ENCODE assay signal across 8 mouse cellular contexts in genomic region chr7:25247498-25247897, GRCm38 (mm10). TPM values are rescaled to one million over a fixed set of nuclear protein-coding genes. Genes with fewer than 3 reads are reported as not detected.
A peak's percentile ranks its signal among the peaks of the same experiment; 100 is the strongest.
DNase-seq lines count a peak whose midpoint lies in the region; ATAC-seq and TF ChIP-seq lines count a peak whose summit lies in the region.

No protein-coding gene starts in this region.

- no peaks in the 10 kb centered on the region for H3K9me3 ChIP-seq in kidney, postnatal 0 days (replicated peaks; ENCODE audit: low read length)
- no peaks in the 10 kb centered on the region for H3K9me3 ChIP-seq in intestine, embryonic 14.5 days (ENCODE audit: control insufficient read depth, low read length)

- H3K27ac ChIP-seq in kidney, postnatal 0 days: peak overlapping the region; percentile 96
- H3K27ac ChIP-seq in embryonic fibroblast, embryonic 13.5 days (ENCODE audit: insufficient read depth, low read length): peak overlapping the region; percentile 37
- H3K27ac ChIP-seq in intestine, embryonic 14.5 days (ENCODE audit: low read depth): peak overlapping the region; percentile 97

- TF ChIP-seq POLR2A in embryonic fibroblast, embryonic 13.5 days (IDR thresholded peaks at IDR 0.05; ENCODE audit: low read depth, low read length): no peak
- TF ChIP-seq POLR2A in myocyte (IDR thresholded peaks at IDR 0.05; ENCODE audit: insufficient read length, low read depth): no peak

- H3K4me3 ChIP-seq in kidney, postnatal 0 days (replicated peaks; ENCODE audit: low read depth, low read length): peak overlapping the region; percentile 97
- H3K4me3 ChIP-seq in embryonic fibroblast, embryonic 13.5 days (ENCODE audit: insufficient read depth, low read length): peak overlapping the region; percentile 79
- H3K4me3 ChIP-seq in intestine, embryonic 14.5 days (ENCODE audit: low read depth, low read length): peak overlapping the region; percentile 97
- peak overlapping the region; percentile 84 for H3K4me3 ChIP-seq in myocyte

- H3ac ChIP-seq in myocyte (ENCODE audit: control insufficient read depth, insufficient read length): peak overlapping the region; percentile 27

- H3K4me1 ChIP-seq in kidney, postnatal 0 days (replicated peaks; ENCODE audit: insufficient read depth, low read length): peaks cover 36% of the 10 kb centered on the region
- peaks cover 9% of the 10 kb centered on the region; the same call in 1 of the 2 replicates for H3K4me1 ChIP-seq in embryonic fibroblast, embryonic 13.5 days (ENCODE audit: control insufficient read depth, insufficient read depth, low read length)
- H3K4me1 ChIP-seq in intestine, embryonic 14.5 days (replicated peaks; ENCODE audit: control insufficient read depth, insufficient read depth, low read length): peaks cover 36% of the 10 kb centered on the region

- H3K4me2 ChIP-seq in kidney, postnatal 0 days (ENCODE audit: low read length): peak overlapping the region; percentile 81
- peak overlapping the region; percentile 98 for H3K4me2 ChIP-seq in intestine, embryonic 14.5 days (ENCODE audit: low read length)
- H3K4me2 ChIP-seq in myocyte (ENCODE audit: low read depth): peak overlapping the region; percentile 99

- ATAC-seq in kidney, postnatal 0 days (replicated peaks; ENCODE audit: low FRiP score, low read depth): no peak
- ATAC-seq in intestine, embryonic 14.5 days (replicated peaks; ENCODE audit: low FRiP score, low TSS enrichment, low read depth): no peak
- ATAC-seq in erythroid progenitor cell, adult 5-6 weeks (replicated peaks; ENCODE audit: low FRiP score, poor library complexity, severe bottlenecking): no peak
- ATAC-seq in monocyte, adult 5-6 weeks (replicated peaks; ENCODE audit: insufficient number of reproducible peaks, low FRiP score, low TSS enrichment, poor library complexity, severe bottlenecking): no peak

- H3K36me3 ChIP-seq in kidney, postnatal 0 days (ENCODE audit: insufficient read depth, low read length): peaks cover 24% of the 10 kb centered on the region
- H3K36me3 ChIP-seq in intestine, embryonic 14.5 days (ENCODE audit: control insufficient read depth, insufficient read depth, low read length): peaks cover 38% of the 10 kb centered on the region
- no peaks in the 10 kb centered on the region for H3K36me3 ChIP-seq in myocyte (ENCODE audit: control insufficient read depth, insufficient read depth)

- peak overlapping the region; percentile 97 for H3K9ac ChIP-seq in kidney, postnatal 0 days (ENCODE audit: low read depth, low read length)
- peak overlapping the region; percentile 97 for H3K9ac ChIP-seq in intestine, embryonic 14.5 days (ENCODE audit: low read length)

- no peak for DNase-seq in kidney, postnatal 0 days (ENCODE audit: low spot score)
- no peak for DNase-seq in kidney, adult 9 months
- no peak for DNase-seq in intestine, embryonic 14.5 days (ENCODE audit: low spot score)
- no peak for DNase-seq in spleen, postnatal 10 days (ENCODE audit: low spot score in 2 of 2)

- 7% methylated on average over 3 of the region's 3 CpGs for WGBS in kidney, postnatal 0 days
- WGBS in intestine, embryonic 14.5 days: 16% methylated on average over 3 of the region's 3 CpGs

- no peak for TF ChIP-seq CTCF in kidney, postnatal 0 days (IDR thresholded peaks at IDR 0.05; ENCODE audit: low read depth)
- no peak for TF ChIP-seq CTCF in embryonic fibroblast, embryonic 13.5 days (IDR thresholded peaks at IDR 0.05; ENCODE audit: borderline replicate concordance, insufficient read depth, low read length)

- H3K27me3 ChIP-seq in kidney, postnatal 0 days (ENCODE audit: insufficient read depth, low read length): no peaks in the 10 kb centered on the region
- no peaks in the 10 kb centered on the region for H3K27me3 ChIP-seq in intestine, embryonic 14.5 days (replicated peaks; ENCODE audit: control insufficient read depth, insufficient read depth, low read length)
- H3K27me3 ChIP-seq in myocyte (ENCODE audit: control insufficient read depth, insufficient read depth, insufficient read length): no peaks in the 10 kb centered on the region

- peaks cover 60% of the 10 kb centered on the region for H3K79me2 ChIP-seq in myocyte (ENCODE audit: control insufficient read depth, insufficient read depth)

TF ChIP-seq in myocyte, 11 proteins besides CTCF, POLR2A, EP300 and RAD21:
- no peak for TF ChIP-seq TCF3 (IDR thresholded peaks at IDR 0.05; ENCODE audit: insufficient read length, low read depth)
- no peak for TF ChIP-seq REST (IDR thresholded peaks at IDR 0.05; ENCODE audit: insufficient read depth, insufficient read length)
- TF ChIP-seq TCF12 (IDR thresholded peaks at IDR 0.05; ENCODE audit: insufficient read depth, poor library complexity, severe bottlenecking): no peak
- TF ChIP-seq MYOD1 (IDR thresholded peaks at IDR 0.05; ENCODE audit: control insufficient read depth in 1 of 3, insufficient read length in 2 of 3, low read depth in 2 of 3): no peak
- no peak for TF ChIP-seq SRF (IDR thresholded peaks at IDR 0.05; ENCODE audit: control insufficient read depth, insufficient read length, low read depth)
- no peak for TF ChIP-seq POLR2AphosphoS2 (IDR thresholded peaks at IDR 0.05; ENCODE audit: insufficient read length, low read depth)
- no peak for TF ChIP-seq MYOG (IDR thresholded peaks at IDR 0.05; ENCODE audit: control insufficient read depth in 1 of 3, insufficient read depth in 1 of 3, insufficient read length in 2 of 3, low read depth in 2 of 3)
- no peak for TF ChIP-seq MAX (IDR thresholded peaks at IDR 0.05; ENCODE audit: low read depth)
- no peak for TF ChIP-seq CEBPB (IDR thresholded peaks at IDR 0.05; ENCODE audit: insufficient read depth, poor library complexity, severe bottlenecking)
- no peak for TF ChIP-seq USF1 (IDR thresholded peaks at IDR 0.05; ENCODE audit: low read depth)
- TF ChIP-seq E2F4 (IDR thresholded peaks at IDR 0.05; ENCODE audit: insufficient read depth): no peak

RNA-seq across cellular contexts. Expression of gene Erf, which starts 3.1 kb away (rescaled TPM):
- polyA plus RNA-seq in kidney, postnatal 0 days (2015; fragmentation: Nextera tagmentation; extraction: Ambion mirVana): 12.7 and 18.6 TPM in 2 replicates
- polyA plus RNA-seq in embryonic fibroblast, embryonic 13.5 days (2011; ENCODE audit: insufficient read length, low read depth, missing spikeins): 64.5 and 70.9 TPM in 2 replicates
- polyA plus RNA-seq in intestine, embryonic 14.5 days (2014; fragmentation: Nextera tagmentation; extraction: Ambion mirVana): 19.9 and 22.0 TPM in 2 replicates
- polyA plus RNA-seq in myocyte (2012; fragmentation: generic; extraction: Trizol): 42.5 TPM
- 0.72 and 3.4 TPM in 2 replicates for total RNA-seq in erythroid progenitor cell, adult 5-6 weeks (2015; ENCODE audit: low replicate concordance)
- total RNA-seq in erythroid progenitor cell, adult 5-6 weeks (2017; ENCODE audit: low replicate concordance): 0.61 and 1.8 TPM in 2 replicates
- total RNA-seq in monocyte, adult 5-6 weeks (2017): 3.7 to 8.1 TPM (median 7.3 TPM) in 3 replicates

RNA-seq across cellular contexts. Expression of gene Gsk3a, which starts 9.8 kb away (rescaled TPM):
- 7.8 and 9.8 TPM in 2 replicates for polyA plus RNA-seq in kidney, postnatal 0 days (2015; fragmentation: Nextera tagmentation; extraction: Ambion mirVana)
- 70.6 and 72.5 TPM in 2 replicates for polyA plus RNA-seq in embryonic fibroblast, embryonic 13.5 days (2011; ENCODE audit: insufficient read length, low read depth, missing spikeins)
- 13.2 and 13.6 TPM in 2 replicates for polyA plus RNA-seq in intestine, embryonic 14.5 days (2014; fragmentation: Nextera tagmentation; extraction: Ambion mirVana)
- 69.4 TPM for polyA plus RNA-seq in myocyte (2012; fragmentation: generic; extraction: Trizol)
- 122 and 132 TPM in 2 replicates for total RNA-seq in erythroid progenitor cell, adult 5-6 weeks (2015; ENCODE audit: low replicate concordance)
- 53.0 and 74.3 TPM in 2 replicates for total RNA-seq in erythroid progenitor cell, adult 5-6 weeks (2017; ENCODE audit: low replicate concordance)
- 42.8 to 71.0 TPM (median 43.0 TPM) in 3 replicates for total RNA-seq in monocyte, adult 5-6 weeks (2017)

RNA-seq across cellular contexts. Expression of gene Cic, which starts 20.0 kb away (rescaled TPM):
- 22.0 and 23.3 TPM in 2 replicates for polyA plus RNA-seq in kidney, postnatal 0 days (2015; fragmentation: Nextera tagmentation; extraction: Ambion mirVana)
- 138 and 152 TPM in 2 replicates for polyA plus RNA-seq in embryonic fibroblast, embryonic 13.5 days (2011; ENCODE audit: insufficient read length, low read depth, missing spikeins)
- polyA plus RNA-seq in intestine, embryonic 14.5 days (2014; fragmentation: Nextera tagmentation; extraction: Ambion mirVana): 38.0 and 38.5 TPM in 2 replicates
- 65.8 TPM for polyA plus RNA-seq in myocyte (2012; fragmentation: generic; extraction: Trizol)
- total RNA-seq in erythroid progenitor cell, adult 5-6 weeks (2015; ENCODE audit: low replicate concordance): 114 and 181 TPM in 2 replicates
- total RNA-seq in erythroid progenitor cell, adult 5-6 weeks (2017; ENCODE audit: low replicate concordance): 70.5 and 90.7 TPM in 2 replicates
- total RNA-seq in monocyte, adult 5-6 weeks (2017): 55.5 to 68.5 TPM (median 65.9 TPM) in 3 replicates

RNA-seq across cellular contexts. Expression of gene Zfp526, which starts 26.3 kb away (rescaled TPM):
- polyA plus RNA-seq in kidney, postnatal 0 days (2015; fragmentation: Nextera tagmentation; extraction: Ambion mirVana): 1.9 and 2.1 TPM in 2 replicates
- polyA plus RNA-seq in embryonic fibroblast, embryonic 13.5 days (2011; ENCODE audit: insufficient read length, low read depth, missing spikeins): 9.3 and 9.7 TPM in 2 replicates
- polyA plus RNA-seq in intestine, embryonic 14.5 days (2014; fragmentation: Nextera tagmentation; extraction: Ambion mirVana): 3.9 and 4.2 TPM in 2 replicates
- polyA plus RNA-seq in myocyte (2012; fragmentation: generic; extraction: Trizol): 5.6 TPM
- total RNA-seq in erythroid progenitor cell, adult 5-6 weeks (2015; ENCODE audit: low replicate concordance): 18.0 and 32.8 TPM in 2 replicates
- 27.6 and 29.6 TPM in 2 replicates for total RNA-seq in erythroid progenitor cell, adult 5-6 weeks (2017; ENCODE audit: low replicate concordance)
- 2.4 to 9.8 TPM (median 2.6 TPM) in 3 replicates for total RNA-seq in monocyte, adult 5-6 weeks (2017)

RNA-seq across cellular contexts. Expression of gene Dedd2, which starts 27.1 kb away (rescaled TPM):
- polyA plus RNA-seq in kidney, postnatal 0 days (2015; fragmentation: Nextera tagmentation; extraction: Ambion mirVana): 13.9 and 15.6 TPM in 2 replicates
- 2.3 and 2.5 TPM in 2 replicates for polyA plus RNA-seq in embryonic fibroblast, embryonic 13.5 days (2011; ENCODE audit: insufficient read length, low read depth, missing spikeins)
- polyA plus RNA-seq in intestine, embryonic 14.5 days (2014; fragmentation: Nextera tagmentation; extraction: Ambion mirVana): 8.0 and 9.0 TPM in 2 replicates
- polyA plus RNA-seq in myocyte (2012; fragmentation: generic; extraction: Trizol): 8.8 TPM
- 29.9 and 31.4 TPM in 2 replicates for total RNA-seq in erythroid progenitor cell, adult 5-6 weeks (2015; ENCODE audit: low replicate concordance)
- total RNA-seq in erythroid progenitor cell, adult 5-6 weeks (2017; ENCODE audit: low replicate concordance): 87.7 and 89.0 TPM in 2 replicates
- 75.0 to 94.7 TPM (median 76.7 TPM) in 3 replicates for total RNA-seq in monocyte, adult 5-6 weeks (2017)

Comparison
In these comparisons a context has a peak if more than half of its experiments do, and no peak if none do; other contexts are left out.
1. H3K27ac ChIP-seq: peak in every context shown above with its lines; median percentile 97 in intestine, embryonic 14.5 days; 96 in kidney, postnatal 0 days; 37 in embryonic fibroblast, embryonic 13.5 days.